Mouse (Mus musculus) E14TG2a.4 (cell line): ENCODE measurements at regions not wholly inside any gene's neighbourhood (a gene's known extent, or its start where the extent isn't known, plus 50 kb on each side); places are given as distances from the start of the nearest gene placed in this dataset.
"Not testable (repeated sequence)": the region's sequence is repeated elsewhere in the genome, so short reads cannot be mapped to it uniquely, and the experiment has no call there.

Experiments
- H3K27me3 ChIP-seq: 2 replicates; pipeline ENCODE4 v1.6.1; 2014; ENCODE audit warnings: low read length, control low read depth; ENCODE audit not compliant: insufficient read depth
- H3K36me3 ChIP-seq: 2 replicates; pipeline ENCODE4 v1.6.1; 2014; ENCODE audit warnings: low read length, control low read depth; ENCODE audit not compliant: insufficient read depth
- H3K4me1 ChIP-seq: replicated peaks from 2 replicates; pipeline ENCODE4 v1.6.1; 2014; ENCODE audit warnings: low read depth, low read length, control low read depth
- H3K4me3 ChIP-seq: replicated peaks from 2 replicates; pipeline ENCODE4 v1.5.1; 2014; ENCODE audit warnings: mild to moderate bottlenecking, low read length
- H3K9me3 ChIP-seq: 2 replicates; pipeline ENCODE4 v1.6.1; 2014; ENCODE audit warnings: low read length, control low read depth
- CTCF ChIP-seq: conservative IDR thresholded peaks from 2 replicates; pipeline ENCODE4 v1.5.1; 2014; ENCODE audit warnings: low read length
- NANOG ChIP-seq: IDR thresholded peaks from 2 replicates; pipeline ENCODE4 v1.6.1; 2014; ENCODE audit warnings: borderline replicate concordance, low read length, mixed read lengths
- POU5F1 ChIP-seq: IDR thresholded peaks from 2 replicates; pipeline ENCODE4 v1.6.1; 2014; ENCODE audit warnings: low read length, borderline replicate concordance

GRCm38 (mm10) chr16:50783784-50784650 is 193.1 kb upstream of the Ccdc54 start:
- no peaks in the 10 kb centered on the region for H3K9me3 ChIP-seq
- no peak for TF ChIP-seq CTCF
- TF ChIP-seq POU5F1: no peak
- no peak for TF ChIP-seq NANOG
- no peaks in the 10 kb centered on the region for H3K36me3 ChIP-seq
- peaks cover 6% of the 10 kb centered on the region for H3K4me1 ChIP-seq
- H3K4me3 ChIP-seq: no peak overlapping the region
- no peaks in the 10 kb centered on the region; the same call in 1 of the 2 replicates for H3K27me3 ChIP-seq

DNA sequence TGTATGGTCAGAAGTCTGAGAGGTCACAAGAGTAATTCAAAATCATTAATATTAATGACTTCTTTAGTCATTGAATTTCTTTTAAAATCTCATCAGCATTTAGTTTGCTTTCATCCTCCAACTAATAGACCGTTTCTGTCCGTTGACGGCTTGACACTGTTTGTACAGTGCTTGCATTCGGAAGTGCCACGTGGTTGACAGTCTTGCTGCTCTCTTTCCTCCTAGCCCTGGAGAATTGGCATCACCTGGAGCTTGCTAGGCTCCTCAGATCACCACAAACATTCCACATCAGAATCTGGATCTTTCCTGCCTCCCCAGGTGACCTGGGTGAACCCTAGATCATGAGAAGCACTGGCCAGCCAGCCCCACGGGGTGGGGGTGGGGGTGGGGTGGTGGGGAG is 192.3 kb upstream of the Ccdc54 start:
- Histone ChIP-seq H3K27me3 (no peaks in the 10 kb centered on the region; the same call in 1 of the 2 replicates), H3K4me3 (no peak overlapping the region), H3K9me3 (no peaks in the 10 kb centered on the region), H3K36me3 (no peaks in the 10 kb centered on the region), H3K4me1 (peaks cover 6% of the 10 kb centered on the region)
- TF ChIP-seq NANOG (no peak), CTCF (no peak), POU5F1 (no peak)

DNA sequence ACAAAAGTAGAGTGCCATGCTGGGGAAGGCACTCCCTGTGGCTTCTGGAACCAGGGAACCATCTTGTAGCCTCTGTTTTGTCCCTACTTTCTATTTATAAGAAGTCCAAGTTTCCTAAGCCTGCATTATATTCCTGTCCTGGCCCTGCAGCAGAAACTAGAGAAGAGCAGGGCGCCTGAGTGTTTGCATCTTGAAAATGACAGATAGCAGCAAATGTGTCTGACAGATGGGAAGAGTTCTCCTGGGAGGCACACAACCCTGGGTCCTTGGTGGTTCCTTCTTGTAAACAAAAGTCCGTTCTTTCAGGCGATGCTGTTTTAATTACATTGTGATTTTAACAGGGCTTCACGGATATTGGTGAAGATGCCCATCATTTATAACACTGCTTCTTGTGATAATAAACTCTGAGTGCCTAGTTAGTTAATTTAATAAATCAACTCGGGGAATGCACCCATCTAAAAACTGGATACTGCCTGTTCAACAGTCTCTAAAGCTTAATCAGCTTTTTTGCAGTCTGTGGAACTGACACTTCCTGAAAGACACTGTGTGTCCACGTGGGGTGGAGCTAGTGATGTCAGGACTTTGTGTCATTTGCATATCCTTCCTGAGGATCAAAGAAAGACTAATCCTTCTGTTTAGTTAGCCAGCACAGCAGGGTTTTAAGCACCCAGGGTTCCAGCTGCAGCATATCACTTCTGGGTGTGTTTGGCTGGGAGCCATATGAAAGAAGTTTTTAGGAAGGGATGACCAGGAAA is 188.3 kb upstream of the Ccdc54 start:
- Histone ChIP-seq H3K4me3 (no peak overlapping the region), H3K9me3 (peaks cover 14% of the 10 kb centered on the region), H3K4me1 (peaks cover 6% of the 10 kb centered on the region), H3K36me3 (no peaks in the 10 kb centered on the region), H3K27me3 (no peaks in the 10 kb centered on the region; the same call in 1 of the 2 replicates)
- no peak for TF ChIP-seq POU5F1
- no peak for TF ChIP-seq NANOG

GRCm38 (mm10) chr16:50774699-50775098 is 183.7 kb upstream of the Ccdc54 start:
- not testable (repeated sequence) for H3K36me3 ChIP-seq, H3K4me1 ChIP-seq, H3K27me3 ChIP-seq, H3K4me3 ChIP-seq
- peaks cover 30% of the 10 kb centered on the region for H3K9me3 ChIP-seq

- H3K27me3 ChIP-seq: no peaks in the 10 kb centered on the region; the same call in 1 of the 2 replicates
- TF ChIP-seq NANOG: no peak
- TF ChIP-seq POU5F1: no peak
- no peak for TF ChIP-seq CTCF
- H3K4me1 ChIP-seq: no peaks in the 10 kb centered on the region
- no peaks in the 10 kb centered on the region for H3K36me3 ChIP-seq
- H3K9me3 ChIP-seq: no peaks in the 10 kb centered on the region
- H3K4me3 ChIP-seq: no peak overlapping the region
These were observed 175.3 kb upstream of the Ccdc54 start for GRCm38 (mm10) chr16:50766055-50766770.

- TF ChIP-seq NANOG: no peak
- TF ChIP-seq CTCF: no peak
- TF ChIP-seq POU5F1: no peak
- Histone ChIP-seq H3K4me1 (no peaks in the 10 kb centered on the region), H3K4me3 (no peak overlapping the region), H3K36me3 (no peaks in the 10 kb centered on the region), H3K27me3 (no peaks in the 10 kb centered on the region; the same call in 1 of the 2 replicates), H3K9me3 (no peaks in the 10 kb centered on the region)
These were observed 171.1 kb upstream of the Ccdc54 start for GRCm38 (mm10) chr16:50762096-50762495.

GRCm38 (mm10) chr16:50759979-50760378 is 169.0 kb upstream of the Ccdc54 start:
- no peaks in the 10 kb centered on the region for H3K4me1 ChIP-seq
- TF ChIP-seq POU5F1 (no peak), NANOG (no peak), CTCF (no peak)
- H3K9me3 ChIP-seq: no peaks in the 10 kb centered on the region
- H3K27me3 ChIP-seq: no peaks in the 10 kb centered on the region
- H3K36me3 ChIP-seq: no peaks in the 10 kb centered on the region
- H3K4me3 ChIP-seq: no peak overlapping the region

- Histone ChIP-seq H3K9me3 (no peaks in the 10 kb centered on the region), H3K27me3 (no peaks in the 10 kb centered on the region), H3K4me1 (peaks cover 7% of the 10 kb centered on the region; the same call in 1 of the 2 replicates), H3K36me3 (no peaks in the 10 kb centered on the region), H3K4me3 (no peak overlapping the region)
- TF ChIP-seq POU5F1: no peak
- TF ChIP-seq CTCF: peak; percentile 64
- TF ChIP-seq NANOG: no peak
These were observed 165.7 kb upstream of the Ccdc54 start for GRCm38 (mm10) chr16:50756696-50757095.
